Mouse (Mus musculus): ENCODE measurements around the gene Sdr39u1.

GRCm38 (mm10) chr14:55944575-55944974 is 44.5 kb upstream of the Sdr39u1 start, which contains the start of gene Cma1:
- TF ChIP-seq POLR2A (IDR thresholded peaks at IDR 0.05; ENCODE audit: low read depth, low read length) (no peak), CTCF (IDR thresholded peaks at IDR 0.05; ENCODE audit: extremely low read depth, insufficient read depth, insufficient read length, insufficient replicate concordance) (no peak)
